Mouse (Mus musculus) kidney, adult 2 months (tissue): Measurements from ENCODE around the gene Itgae. TPM values are rescaled to one million over a fixed set of nuclear protein-coding genes. Genes with fewer than 3 reads are reported as not detected.
"Not testable (repeated sequence)": the region's sequence is repeated elsewhere in the genome, so short reads cannot be mapped to it uniquely, and the experiment has no call there.

Experiments used
- DNase-seq: peaks from one replicate; pipeline ENCODE4 v3.0.0; 2021
- H3K27ac ChIP-seq: fragments of 200-500 bp; 2 replicates; pipeline ENCODE4 v1.5.1; 2012; ENCODE audit warnings: low read depth, low read length, control low read depth, inconsistent platforms; ENCODE audit not compliant: insufficient read depth
- H3K27me3 ChIP-seq: fragments of 200-500 bp; replicated peaks from 2 replicates; pipeline ENCODE4 v1.6.1; 2012; ENCODE audit warnings: mild to moderate bottlenecking, moderate library complexity, low read length, inconsistent platforms; ENCODE audit not compliant: control insufficient read depth, insufficient read depth
- H3K36me3 ChIP-seq: fragments of 200-500 bp; 2 replicates; pipeline ENCODE4 v1.6.1; 2012; ENCODE audit warnings: mild to moderate bottlenecking, moderate library complexity, low read length, inconsistent platforms; ENCODE audit not compliant: control insufficient read depth, insufficient read depth
- H3K4me1 ChIP-seq: fragments of 200-500 bp; 2 replicates; pipeline ENCODE4 v1.6.1; 2011; ENCODE audit warnings: low read length; ENCODE audit not compliant: control insufficient read depth, insufficient read depth
- H3K4me3 ChIP-seq: fragments of 200-500 bp; 2 replicates; pipeline ENCODE4 v1.5.1; 2011; ENCODE audit warnings: mild to moderate bottlenecking, low read depth, low read length, control low read depth; ENCODE audit not compliant: insufficient read depth
- CTCF ChIP-seq: fragments of 200-500 bp; conservative IDR thresholded peaks from 2 replicates; pipeline ENCODE4 v1.5.1; 2011; ENCODE audit warnings: low read depth, mild to moderate bottlenecking, control low read depth, low read length, moderate library complexity, mixed read lengths; ENCODE audit not compliant: insufficient read depth, insufficient read length
- POLR2A ChIP-seq: fragments of 200-500 bp; IDR thresholded peaks from one replicate; pipeline ENCODE4 v1.6.1; 2011; ENCODE audit warnings: low read depth, low read length, control low read depth
- WGBS: fragments of 180-500 bp; shearing (Covaris S2); methylation state at CpG from one replicate; pipeline ENCODE4 v1.1.7; 2018; 5-methylcytosine and 5-hydroxymethylcytosine counted together
- polyA plus RNA-seq: library from polyadenylated mRNA; depleted of rRNA; stranded (reverse); fragments of >200 nt; gene quantifications from 2 replicates; pipeline ENCODE4 v1.2.3, GENCODE M21; 2012

The Itgae gene
- polyA plus RNA-seq, 1 experiment = 1.0 TPM

- not testable (repeated sequence) for H3K27me3 ChIP-seq, H3K27ac ChIP-seq, H3K36me3 ChIP-seq, H3K4me3 ChIP-seq, H3K4me1 ChIP-seq
- peak; percentile 33 for TF ChIP-seq CTCF
- peak; percentile 71 for DNase-seq
- 36% methylated on average over 3 of the region's 3 CpGs for WGBS
Observed at GRCm38 (mm10) chr11:73107358-73107757, 17.0 kb downstream of the Itgae start.

DNA sequence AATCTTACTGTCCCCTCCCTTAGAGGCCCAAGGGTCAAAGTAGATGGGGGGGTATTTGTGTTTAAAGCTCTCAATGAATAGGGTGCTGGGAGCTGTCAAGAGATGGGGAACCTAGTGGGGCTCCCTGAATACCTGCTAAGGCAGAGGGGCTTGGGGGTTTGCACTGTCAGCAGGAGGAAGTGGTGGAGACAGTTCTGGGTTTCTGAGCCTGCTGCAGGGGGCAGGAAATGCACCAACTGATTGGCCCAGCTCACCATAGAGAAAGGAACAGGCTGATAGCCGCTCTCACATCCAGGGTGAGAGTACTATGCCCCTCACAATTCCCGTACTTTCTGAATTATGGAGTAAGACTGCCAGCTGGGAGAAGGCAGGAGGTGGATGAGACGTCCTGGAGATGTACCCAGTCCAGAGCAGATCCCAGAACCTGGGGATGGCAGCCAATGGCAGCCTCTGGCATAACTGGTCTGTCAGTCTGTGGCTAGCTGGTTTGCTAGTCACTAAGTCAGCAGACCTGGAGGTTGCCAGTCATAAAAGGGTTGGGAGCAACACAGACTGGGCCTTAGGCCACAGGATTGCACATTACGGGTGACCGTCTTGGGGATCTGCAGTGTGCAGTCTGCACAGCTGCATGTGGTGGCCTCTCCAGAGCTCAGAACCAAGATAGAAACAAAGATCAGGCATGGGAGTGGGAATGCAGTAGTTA lies 18.0 kb downstream of the Itgae start:
- Histone ChIP-seq H3K4me3 (no peak overlapping the region), H3K36me3 (no peaks in the 10 kb centered on the region), H3K27me3 (no peaks in the 10 kb centered on the region), H3K27ac (no peak overlapping the region), H3K4me1 (no peaks in the 10 kb centered on the region)
- no peak for DNase-seq
- WGBS = 80% methylated on average over 5 of the region's 5 CpGs
- no peak for TF ChIP-seq POLR2A
- TF ChIP-seq CTCF = no peak

GRCm38 (mm10) chr11:73108898-73109625 lies 18.7 kb downstream of the Itgae start:
- Histone ChIP-seq H3K4me1 (no peaks in the 10 kb centered on the region), H3K4me3 (no peak overlapping the region), H3K27me3 (no peaks in the 10 kb centered on the region), H3K36me3 (no peaks in the 10 kb centered on the region), H3K27ac (no peak overlapping the region)
- 71% methylated on average over 14 of the region's 14 CpGs for WGBS
- DNase-seq = peak; percentile 15
- TF ChIP-seq POLR2A = no peak
- no peak for TF ChIP-seq CTCF

DNA sequence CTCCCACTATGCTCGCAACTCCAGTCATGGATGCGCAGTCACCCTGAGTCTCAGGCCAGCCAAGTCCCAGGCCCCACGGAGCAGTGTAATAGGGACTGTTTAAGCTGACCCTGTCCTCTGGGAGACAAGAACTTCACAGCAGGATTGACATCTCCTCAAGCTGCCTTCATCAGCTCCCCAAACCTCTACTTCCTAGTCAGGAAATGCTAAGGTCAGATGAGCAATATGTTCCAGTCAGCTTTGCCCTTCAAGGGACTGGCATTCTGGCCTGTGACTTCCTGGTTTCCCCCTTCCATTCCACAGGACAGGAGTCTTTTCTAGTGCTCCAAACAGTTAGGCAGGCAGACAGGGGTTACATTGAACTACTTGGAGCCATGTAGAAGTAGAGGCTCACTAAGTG lies 19.6 kb downstream of the Itgae start:
- Histone ChIP-seq H3K27ac (no peak overlapping the region), H3K4me1 (no peaks in the 10 kb centered on the region), H3K27me3 (no peaks in the 10 kb centered on the region), H3K36me3 (no peaks in the 10 kb centered on the region), H3K4me3 (no peak overlapping the region)
- 90% methylated on average over 3 of the region's 3 CpGs for WGBS
- TF ChIP-seq CTCF = no peak
- TF ChIP-seq POLR2A = no peak
- no peak for DNase-seq

DNA sequence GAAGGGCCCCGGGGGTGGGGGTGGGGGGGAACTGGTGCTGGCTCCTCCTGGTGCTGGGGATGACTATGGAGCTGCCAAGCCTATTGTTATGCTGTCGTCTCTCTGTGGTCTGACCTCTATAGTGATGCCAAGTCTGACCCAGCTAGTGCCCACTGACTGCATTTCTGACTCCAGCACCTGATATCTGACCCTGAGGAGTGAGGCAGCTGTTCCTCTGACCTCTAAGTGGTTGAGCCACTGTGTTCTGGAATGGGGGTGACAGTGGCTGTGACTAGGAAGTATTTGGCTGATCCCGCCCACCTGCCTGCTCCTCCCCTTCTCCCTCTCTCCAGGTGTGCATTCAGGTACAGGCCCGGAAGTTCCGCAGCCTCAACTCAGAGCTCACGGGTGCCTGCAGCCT lies 21.0 kb downstream of the Itgae start:
- no peak for DNase-seq
- Histone ChIP-seq H3K36me3 (no peaks in the 10 kb centered on the region), H3K4me3 (no peak overlapping the region), H3K4me1 (no peaks in the 10 kb centered on the region), H3K27ac (no peak overlapping the region), H3K27me3 (no peaks in the 10 kb centered on the region)
- TF ChIP-seq POLR2A = no peak
- no peak for TF ChIP-seq CTCF
- 82% methylated on average over 6 of the region's 6 CpGs for WGBS

GRCm38 (mm10) chr11:73126495-73126894 lies 36.1 kb downstream of the Itgae start:
- Histone ChIP-seq H3K27me3 (no peaks in the 10 kb centered on the region), H3K36me3 (no peaks in the 10 kb centered on the region), H3K4me1 (no peaks in the 10 kb centered on the region; the same call in 1 of the 2 replicates), H3K4me3 (no peak overlapping the region), H3K27ac (no peak overlapping the region)
- 89% methylated on average over 6 of the region's 6 CpGs for WGBS
- TF ChIP-seq POLR2A (no peak), CTCF (no peak)
- no peak for DNase-seq

DNA sequence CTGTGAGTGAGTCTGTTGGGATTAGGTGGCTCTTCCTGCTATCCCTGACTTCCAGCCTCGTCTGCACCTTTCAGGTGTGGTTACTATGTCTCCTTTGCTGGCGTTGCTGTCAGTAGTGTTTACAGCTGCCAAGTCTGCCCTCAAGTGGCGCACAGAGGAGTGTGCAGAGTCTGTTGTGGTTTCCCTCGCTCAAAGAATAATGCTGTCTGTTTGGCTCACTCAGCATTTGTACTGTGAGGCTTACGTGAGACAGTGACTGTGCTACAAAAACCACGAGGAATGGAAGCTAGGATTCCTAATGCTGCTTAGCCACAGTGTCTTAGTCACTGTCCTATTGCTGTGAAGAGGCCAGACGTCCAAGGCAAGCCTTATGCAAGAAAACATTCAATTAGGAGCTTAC lies 40.6 kb downstream of the Itgae start:
- Histone ChIP-seq H3K4me1 (no peaks in the 10 kb centered on the region; the same call in 1 of the 2 replicates), H3K27ac (no peak overlapping the region), H3K4me3 (no peak overlapping the region), H3K27me3 (no peaks in the 10 kb centered on the region), H3K36me3 (no peaks in the 10 kb centered on the region)
- TF ChIP-seq POLR2A (no peak), CTCF (peak; percentile 74)
- DNase-seq = peak; percentile 66
- WGBS = 47% methylated on average over 7 of the region's 7 CpGs
